Mouse (Mus musculus): ENCODE data around the gene Gm17455.
A peak's percentile ranks its signal among the peaks of the same experiment; 100 is the strongest.

Gm17455 gene

GRCm38 (mm10) chr10:60373937-60374578, 25.5 kb upstream of the Gm17455 start:
- DNase-seq (ENCODE audit: low spot score in 2 of 2): no peak

DNA sequence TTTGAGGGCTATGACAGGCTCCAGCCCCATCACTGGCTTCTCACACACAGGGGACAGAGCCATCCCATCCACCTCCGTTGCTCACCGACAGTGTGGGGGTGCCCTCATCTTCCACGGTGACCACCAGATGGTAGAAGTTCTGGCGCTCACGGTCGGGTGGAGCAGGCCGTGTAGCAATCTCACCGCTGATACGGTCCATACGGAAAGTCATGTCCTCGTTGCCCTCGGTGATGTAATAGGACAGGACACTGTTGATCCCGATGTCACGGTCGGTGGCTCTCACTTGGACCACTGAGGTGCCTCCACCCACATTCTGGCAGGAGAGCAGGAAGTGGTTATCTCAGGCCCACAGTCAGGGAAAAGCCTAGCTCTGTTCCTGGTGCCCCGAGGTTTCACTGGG, 22.8 kb upstream of the Gm17455 start:
- no peak for DNase-seq (ENCODE audit: low spot score in 2 of 2)

DNA sequence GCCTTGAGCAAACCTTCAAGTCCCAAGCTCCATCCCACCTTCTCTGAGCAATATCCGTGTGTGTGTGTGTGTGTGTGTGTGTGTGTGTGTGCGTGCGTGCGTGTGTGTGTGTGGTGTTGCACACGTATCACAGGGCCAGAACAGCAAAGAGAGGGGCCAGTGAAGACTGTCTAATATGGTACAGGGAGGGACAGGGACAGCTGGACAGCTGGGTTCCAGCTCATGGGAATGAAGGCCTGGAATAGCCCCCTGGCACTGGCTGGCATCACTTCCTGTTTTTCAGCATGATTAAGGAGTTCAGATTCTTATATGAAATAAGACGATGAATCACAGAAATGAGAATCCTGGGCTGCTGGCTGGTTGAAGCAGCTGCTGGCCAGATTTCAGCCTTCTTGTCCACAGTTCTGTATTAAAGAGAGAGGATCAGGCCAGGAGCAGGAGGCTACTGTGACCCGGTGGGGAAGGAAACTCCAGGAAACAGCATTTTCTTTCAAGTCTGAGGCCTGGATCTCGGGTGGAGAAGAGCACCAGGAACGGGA, 20.0 kb upstream of the Gm17455 start:
- DNase-seq (ENCODE audit: low spot score in 2 of 2): no peak

GRCm38 (mm10) chr10:60380229-60380628, 19.3 kb upstream of the Gm17455 start:
- DNase-seq (ENCODE audit: low spot score in 2 of 2): no peak

- DNase-seq (ENCODE audit: low spot score in 2 of 2): no peak
These were observed 18.2 kb upstream of the Gm17455 start for GRCm38 (mm10) chr10:60381142-60381925.

DNA sequence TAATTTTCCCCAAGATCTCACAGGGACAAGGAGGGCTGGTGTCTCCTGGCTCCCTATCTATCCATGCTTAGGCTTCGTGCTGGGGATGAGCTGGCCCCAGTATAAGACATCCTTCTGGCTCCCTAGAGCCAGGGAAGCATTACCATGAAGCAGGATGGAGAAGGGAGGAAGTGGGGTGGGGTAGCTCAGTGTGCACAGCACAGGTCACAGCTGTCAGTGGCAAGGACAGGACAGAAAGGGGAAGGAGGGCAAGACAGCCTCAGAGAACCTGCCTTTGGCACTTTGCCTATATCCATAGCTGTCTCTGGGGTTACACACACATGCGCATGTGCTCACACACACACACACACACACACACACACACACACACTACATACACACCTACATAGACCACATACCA, 11.2 kb upstream of the Gm17455 start:
- DNase-seq (ENCODE audit: low spot score in 2 of 2): no peak

DNA sequence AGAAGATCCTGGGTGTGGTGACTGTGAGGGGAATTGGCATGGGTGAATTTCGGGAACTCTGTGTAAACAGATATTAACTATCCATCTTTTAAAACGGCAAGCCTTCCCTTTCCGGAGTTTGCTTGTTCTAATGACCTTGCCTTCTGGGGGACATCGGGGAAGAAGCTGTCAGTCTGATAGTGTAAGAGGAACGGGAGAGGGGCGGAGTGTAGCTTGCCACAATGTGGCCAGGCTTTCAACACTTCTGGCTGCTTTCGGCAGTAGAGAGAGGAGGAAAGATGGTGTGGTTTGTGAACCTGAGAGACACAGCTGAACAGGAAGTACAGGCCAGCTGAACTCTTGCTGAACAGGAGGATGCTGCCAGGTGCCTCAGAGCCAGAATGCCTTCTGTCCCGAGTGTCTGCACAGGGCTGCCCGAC, 10.1 kb upstream of the Gm17455 start:
- DNase-seq (ENCODE audit: low spot score in 2 of 2): no peak

- no peak for DNase-seq (ENCODE audit: low spot score in 2 of 2)
These were observed 9.2 kb upstream of the Gm17455 start for GRCm38 (mm10) chr10:60390177-60390903.

GRCm38 (mm10) chr10:60390904-60391420, 8.6 kb upstream of the Gm17455 start:
- DNase-seq (ENCODE audit: low spot score in 2 of 2): no peak

GRCm38 (mm10) chr10:60391661-60392060, 7.9 kb upstream of the Gm17455 start:
- DNase-seq (ENCODE audit: low spot score in 2 of 2): no peak

DNA sequence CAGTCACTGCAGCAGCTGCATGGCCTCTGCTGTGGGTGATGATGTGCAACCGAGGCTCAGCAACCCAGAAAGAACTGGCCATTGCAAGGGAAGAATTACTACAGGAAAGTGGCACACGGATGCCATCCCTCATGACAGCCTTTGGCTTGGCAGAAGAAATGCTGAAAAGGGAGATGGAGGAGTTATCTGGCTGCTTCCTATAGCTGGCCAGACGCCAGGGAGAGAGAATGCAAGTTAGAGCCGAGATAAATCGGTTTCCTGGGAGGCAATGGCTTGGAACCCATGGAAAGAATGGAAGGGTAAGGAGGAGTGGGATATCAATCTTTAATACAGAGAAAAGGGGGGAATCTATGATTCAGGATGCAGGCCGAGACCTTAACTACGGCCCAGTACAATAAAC, 4.6 kb upstream of the Gm17455 start:
- DNase-seq (ENCODE audit: low spot score in 2 of 2): no peak

GRCm38 (mm10) chr10:60395605-60396004, 3.9 kb upstream of the Gm17455 start:
- no peak for DNase-seq (ENCODE audit: low spot score in 2 of 2)

DNA sequence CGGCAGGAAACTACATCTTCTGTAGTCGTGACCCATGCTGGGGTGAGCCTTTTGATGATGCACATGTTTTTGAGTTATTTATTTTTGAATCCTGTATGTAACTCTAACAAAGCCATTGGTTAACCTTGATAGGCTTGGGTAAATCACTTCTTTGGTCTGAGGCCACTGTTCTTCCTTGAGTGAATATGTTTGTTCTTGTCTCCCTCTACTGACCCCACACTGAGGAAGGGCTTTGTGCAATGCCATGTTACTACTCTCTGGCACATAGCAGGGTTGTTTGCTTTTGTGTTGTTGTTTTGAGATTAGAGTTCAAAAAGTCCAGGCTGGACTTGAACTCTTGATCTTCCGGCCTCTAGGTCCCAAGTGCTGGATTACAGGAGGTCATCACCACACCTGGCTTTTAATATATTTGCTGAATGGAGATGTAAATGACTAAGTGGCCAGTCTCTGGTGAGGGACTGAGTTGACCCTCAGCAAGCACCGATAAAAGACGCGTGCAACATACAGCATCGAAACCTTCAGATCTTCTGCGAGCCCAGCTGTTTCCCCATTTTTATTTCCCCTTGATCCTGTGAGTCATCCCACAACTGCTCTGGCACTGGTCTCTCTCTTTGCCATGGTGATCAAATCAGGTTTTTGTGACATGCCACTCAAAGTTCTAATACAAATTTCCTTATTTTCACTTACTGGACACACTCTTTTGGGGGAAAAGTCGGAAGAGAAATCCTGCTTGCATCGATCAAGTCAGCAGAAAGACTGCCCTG, 1.3 kb upstream of the Gm17455 start:
- DNase-seq (ENCODE audit: low spot score in 2 of 2): no peak

DNA sequence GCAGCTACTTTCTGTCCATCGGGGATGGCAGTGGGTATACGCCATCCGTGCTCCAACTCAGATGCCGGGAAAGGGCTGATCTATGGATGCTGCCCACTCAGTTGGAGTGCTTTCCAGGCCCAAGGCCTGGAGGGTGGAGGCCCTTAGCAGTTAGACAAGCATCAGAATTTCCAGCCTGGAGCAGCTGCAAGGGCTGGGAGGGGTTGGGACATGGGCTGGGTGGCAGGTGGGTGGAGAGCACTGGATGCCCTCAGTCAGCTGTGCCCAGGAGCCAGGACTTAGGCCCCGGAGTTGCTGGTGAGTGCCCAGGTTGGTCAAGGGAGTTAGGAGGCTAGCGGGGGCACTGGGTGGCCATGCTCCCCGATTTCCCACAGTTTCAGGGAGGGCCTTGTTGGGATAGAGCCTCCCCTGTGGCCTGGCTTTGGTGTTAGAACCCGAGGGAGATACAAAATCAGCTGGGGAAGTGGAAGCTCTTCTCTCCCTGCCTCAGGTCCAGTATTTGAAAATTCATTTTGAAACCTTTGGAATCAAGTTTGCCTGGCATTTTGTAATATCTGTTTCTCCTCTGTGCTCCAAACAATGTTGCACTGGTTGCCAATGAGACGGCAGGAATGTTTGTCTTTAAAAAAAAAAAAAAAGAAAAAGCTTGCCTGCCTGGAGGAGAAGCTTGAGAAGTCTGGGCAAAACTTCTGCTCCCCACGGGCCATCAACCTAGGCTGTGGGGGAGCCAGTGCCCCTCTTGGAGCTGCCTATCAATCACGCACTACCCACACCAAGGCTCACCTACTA, 1.2 kb downstream of the Gm17455 start:
- no peak for DNase-seq (ENCODE audit: low spot score in 2 of 2)

DNA sequence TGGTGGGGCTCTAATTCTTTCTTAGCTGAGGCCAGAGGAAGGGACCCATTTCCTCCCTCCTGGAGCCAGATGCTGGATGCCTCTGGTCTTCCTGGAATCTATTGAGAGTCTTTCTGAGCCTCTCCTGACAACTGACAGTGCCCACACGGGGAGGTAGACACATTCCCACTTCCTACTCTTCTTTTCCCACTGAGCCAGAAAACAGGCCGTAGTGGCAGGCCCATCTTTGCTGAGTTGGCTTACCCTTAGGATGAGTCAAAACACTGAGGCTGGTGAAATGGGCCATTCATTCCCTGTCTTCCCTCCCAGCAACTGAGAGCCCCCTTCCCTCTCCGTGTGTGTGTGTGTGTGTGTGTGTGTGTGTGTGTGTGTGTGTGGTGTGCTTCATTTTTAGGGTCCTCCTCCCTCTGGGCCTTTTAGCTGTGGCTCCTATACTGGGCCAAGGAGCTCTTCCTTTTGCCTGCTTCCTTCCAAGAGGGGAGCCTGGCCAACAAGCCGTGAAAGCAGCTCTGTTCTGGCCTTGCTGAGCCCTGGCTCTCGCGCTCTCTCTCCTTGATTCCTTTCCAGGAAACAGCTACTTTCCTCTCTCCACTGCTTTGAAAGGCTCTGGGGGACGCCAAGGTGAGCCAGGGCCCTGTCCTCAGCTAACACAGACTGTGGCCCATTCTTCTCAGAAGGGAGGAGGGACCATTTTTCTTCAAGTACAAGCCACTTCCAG, 6.1 kb downstream of the Gm17455 start:
- peak in 1 of 2 experiments; percentile 48 for DNase-seq (ENCODE audit: low spot score in 2 of 2)

GRCm38 (mm10) chr10:60407831-60408230, 8.3 kb downstream of the Gm17455 start:
- peak; percentile 45 to 67 for DNase-seq (ENCODE audit: low spot score in 2 of 2)

GRCm38 (mm10) chr10:60411794-60412193, 12.3 kb downstream of the Gm17455 start:
- no peak for DNase-seq (ENCODE audit: low spot score in 2 of 2)

DNA sequence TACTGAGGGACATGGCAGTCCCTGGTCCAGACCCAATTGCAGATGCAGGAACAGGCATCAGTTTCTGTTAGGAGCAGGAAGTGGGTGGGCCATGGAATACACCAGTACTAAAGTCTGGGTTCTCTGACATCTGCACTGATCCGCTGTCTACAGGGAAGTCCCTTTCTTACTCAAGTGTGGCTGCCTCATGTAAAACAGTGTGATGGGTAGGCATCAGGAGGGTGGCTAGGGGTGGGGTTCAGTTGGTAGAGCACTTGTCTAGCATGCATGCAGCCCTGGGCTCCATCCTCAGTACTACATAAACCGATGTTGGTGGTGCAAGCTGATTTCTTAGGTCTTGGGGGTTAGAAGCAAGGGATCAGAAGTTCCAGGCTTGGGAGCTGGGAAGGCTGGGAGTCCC, 14.2 kb downstream of the Gm17455 start:
- no peak for DNase-seq (ENCODE audit: low spot score in 2 of 2)

- no peak for DNase-seq (ENCODE audit: low spot score in 2 of 2)
These were observed 17.5 kb downstream of the Gm17455 start for GRCm38 (mm10) chr10:60417041-60417440.

GRCm38 (mm10) chr10:60418137-60418536, 18.6 kb downstream of the Gm17455 start:
- DNase-seq (ENCODE audit: low spot score in 2 of 2): peak; percentile 33 to 57

Data from urinary bladder, postnatal 36 days (tissue).